Mouse (Mus musculus) CD4-positive, CD25-positive, alpha-beta regulatory T cell, adult 2 months (primary cell): ENCODE results near the gene Trpc6.

Experiments
- DNase-seq: peaks from one replicate; pipeline ENCODE4 v3.0.0-alpha.2; 2012; ENCODE audit warnings: low read depth, low spot score

The Trpc6 gene

DNA sequence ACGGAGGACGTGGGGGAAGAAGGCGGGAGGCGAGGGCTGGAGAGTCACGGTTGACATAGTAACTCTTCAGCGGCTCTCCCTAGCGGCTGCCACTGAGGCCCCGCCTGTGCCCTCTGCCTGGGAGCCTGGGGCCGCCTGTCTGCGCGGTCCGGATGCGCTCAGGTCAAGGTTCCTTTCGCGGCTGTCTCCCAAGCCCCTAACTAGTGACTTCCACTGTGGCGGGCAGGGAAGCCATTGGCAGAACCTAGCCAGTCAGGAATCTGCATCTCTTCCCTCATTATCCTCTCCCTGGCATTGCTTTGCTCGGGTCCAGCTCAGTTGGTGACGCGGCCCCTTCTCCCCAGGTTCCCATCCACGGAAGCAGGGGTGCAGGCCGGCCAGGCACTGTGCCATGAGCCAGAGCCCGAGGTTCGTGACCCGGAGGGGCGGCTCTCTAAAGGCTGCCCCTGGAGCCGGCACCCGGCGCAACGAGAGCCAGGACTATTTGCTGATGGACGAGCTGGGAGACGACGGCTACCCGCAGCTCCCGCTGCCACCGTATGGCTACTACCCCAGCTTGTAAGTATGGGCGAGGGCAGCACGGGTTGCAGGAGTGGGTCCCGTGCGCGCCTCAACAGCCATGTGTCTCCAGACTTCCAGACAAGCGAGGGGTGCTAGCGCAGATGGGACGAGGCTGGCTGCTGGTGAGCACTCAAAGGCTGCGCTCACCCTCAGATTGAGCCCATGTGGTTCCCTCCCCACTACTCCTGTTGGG lies at the start of gene Trpc6:
Trpc6 (plus strand) TSS at position 102 of the 754 bp plus-strand sequence.
- no peak for DNase-seq

DNA sequence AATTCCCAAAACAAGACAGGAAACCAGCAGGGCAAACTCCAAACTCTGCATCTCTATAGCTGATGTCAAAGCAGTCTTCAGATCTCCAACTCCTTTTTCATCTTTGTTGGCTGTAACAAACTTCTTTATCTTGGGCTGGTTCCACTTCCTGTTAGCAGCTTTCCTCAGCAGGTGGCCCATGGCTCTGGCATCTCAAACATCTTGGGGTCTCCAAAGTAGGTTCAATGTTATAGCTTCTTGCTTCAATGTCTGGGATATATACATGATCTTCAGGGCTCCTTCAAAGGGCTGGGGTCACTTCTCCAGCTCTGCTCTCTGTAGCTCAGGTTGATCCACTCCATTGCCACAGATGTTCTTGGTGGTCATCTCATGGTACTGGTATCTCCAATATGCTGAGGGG lies 23.0 kb upstream of the Trpc6 start:
- DNase-seq = no peak

DNA sequence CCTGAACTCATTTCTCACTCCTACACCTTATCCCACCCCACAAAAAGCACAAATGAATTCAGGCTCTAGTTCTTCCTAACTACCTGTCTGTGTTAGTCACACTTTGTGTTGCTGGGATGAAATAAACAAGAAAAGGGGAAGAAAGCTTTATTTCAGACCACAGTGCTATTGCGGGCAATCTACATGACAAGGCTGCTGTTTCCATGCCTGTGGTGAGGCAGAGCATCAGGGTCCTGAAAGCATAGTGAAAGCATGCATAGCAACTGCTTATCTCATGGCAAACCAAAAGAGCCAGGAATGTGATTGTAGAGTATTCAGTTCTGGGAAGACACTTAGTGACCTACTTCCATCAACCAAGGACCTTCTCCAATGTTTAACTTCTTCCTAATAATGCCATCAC lies 10.3 kb upstream of the Trpc6 start:
- no peak for DNase-seq

DNA sequence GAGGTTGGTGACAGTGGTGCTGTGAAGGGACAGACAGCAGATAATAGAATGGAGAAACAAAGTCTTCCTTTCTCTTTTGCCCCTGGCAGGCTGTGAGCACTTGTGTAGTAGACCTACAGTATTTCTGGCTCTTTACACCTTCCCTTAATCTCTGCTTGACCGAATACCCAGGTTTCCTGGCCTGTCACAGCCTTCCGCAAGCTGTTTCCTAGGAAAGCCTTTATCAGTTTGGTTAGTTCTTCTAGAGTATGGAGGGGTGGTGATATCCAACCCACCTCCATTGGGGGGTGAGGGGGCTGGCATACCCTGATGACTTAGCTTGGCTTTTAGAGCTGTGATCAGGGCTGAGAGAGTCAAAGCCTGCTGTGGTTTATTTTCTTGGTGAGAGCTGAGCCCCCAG lies 1.3 kb downstream of the Trpc6 start:
- DNase-seq = no peak

DNA sequence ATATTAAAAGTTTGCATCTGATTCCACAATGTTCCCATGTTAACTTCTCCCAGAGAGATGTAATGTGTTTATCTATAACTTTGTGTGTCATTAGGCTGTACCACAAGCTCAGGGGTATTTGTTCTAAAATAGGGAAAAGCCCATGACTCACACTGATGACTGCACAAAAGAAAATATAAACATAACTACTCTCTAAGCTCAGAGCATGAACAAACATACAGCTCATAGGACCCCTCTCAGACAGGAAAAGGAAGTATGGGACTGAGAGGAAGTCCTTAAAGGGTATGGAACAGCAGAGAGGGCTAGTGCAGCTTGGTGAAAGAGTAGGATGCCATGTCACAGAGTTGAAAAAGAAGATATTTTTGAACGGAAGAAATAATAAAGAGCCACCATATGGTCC lies 14.6 kb downstream of the Trpc6 start:
- DNase-seq = no peak

DNA sequence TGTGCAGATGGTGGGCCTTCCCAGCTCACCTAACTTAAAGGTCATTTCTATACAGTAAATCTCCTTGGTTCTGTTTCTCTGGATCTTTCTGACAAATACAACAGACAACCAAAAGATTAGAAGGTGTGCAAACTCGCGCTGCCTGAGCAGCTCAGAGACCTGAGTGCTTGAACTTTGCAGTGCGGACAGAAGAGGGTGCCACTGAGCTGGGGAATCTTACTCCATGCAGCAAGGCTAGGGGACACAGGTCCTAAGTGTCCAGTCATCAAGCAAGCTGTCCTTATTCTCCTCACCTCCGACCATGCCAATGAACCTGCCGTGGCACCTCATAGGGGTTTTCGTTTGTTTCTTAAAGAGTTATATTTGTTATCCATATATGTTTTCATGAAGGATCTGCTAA lies 48.7 kb downstream of the Trpc6 start:
- DNase-seq = no peak

DNA sequence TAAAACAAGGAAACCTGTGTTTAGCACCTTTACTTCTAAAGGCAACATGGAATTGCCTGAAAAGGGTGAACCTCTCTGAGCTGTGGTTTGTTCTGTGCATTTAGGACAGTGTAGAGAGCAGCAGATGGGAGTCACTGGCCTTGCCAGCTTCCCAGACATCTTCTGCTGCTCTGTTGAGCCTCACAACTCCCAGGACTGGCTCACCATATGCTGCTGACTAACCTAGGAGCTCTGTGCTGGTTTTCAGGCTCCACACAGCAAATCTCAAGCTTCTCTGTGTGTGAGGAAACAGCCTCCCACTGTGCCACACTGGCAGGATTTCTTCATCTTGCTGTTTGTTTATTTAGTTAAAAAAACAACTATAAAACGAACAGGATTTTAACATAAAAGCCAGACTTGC lies 53.1 kb downstream of the Trpc6 start:
- no peak for DNase-seq

DNA sequence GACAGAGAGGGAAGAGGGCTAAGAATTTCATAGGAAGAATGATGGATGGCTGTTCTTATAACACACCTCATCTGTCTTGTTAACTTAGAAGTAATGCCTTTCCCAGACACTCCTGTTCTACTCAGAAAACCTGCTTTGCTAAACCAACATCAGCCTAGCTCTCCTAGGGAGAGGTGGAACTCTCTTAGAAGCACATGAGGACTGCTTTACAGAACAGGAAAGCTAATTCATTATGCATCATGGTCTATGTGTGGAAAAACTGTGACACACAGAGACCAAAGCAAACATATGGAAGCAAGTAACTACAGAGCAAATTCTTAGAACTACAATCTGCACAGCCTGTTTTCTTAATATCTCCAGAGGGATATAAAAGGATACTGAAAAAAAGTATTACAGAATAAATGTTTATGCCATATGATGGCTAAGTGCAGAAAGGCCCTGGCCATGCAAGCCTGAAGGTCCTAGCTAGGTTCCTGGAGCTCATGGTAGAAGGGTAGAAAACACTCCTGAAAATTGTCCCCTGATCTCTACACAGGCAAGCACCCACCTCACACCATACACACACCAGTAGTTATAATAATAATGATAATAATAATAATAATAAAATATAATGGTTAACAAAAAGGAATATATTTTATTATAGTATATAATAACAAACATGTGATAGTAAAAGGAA lies 63.0 kb downstream of the Trpc6 start:
- no peak for DNase-seq

DNA sequence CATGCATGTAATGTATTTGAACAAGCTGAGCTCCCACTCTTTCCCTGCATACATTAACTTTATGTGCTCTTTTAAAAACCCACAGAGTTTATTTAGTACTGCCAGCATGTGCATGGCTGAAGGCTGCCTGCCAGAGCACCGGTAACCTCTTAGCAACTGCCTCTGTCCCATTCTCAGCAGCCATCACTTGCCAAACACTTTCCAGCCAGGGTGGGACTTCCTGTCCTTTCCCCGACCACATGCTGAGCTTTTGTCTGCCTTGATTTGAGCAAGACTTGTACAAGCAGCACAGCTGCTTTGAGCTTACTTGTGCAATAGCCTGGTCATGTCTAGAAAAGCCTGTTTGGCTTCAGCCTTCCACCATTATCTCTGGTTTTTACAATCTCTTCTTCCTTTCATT lies 90.4 kb downstream of the Trpc6 start:
- DNase-seq = no peak

DNA sequence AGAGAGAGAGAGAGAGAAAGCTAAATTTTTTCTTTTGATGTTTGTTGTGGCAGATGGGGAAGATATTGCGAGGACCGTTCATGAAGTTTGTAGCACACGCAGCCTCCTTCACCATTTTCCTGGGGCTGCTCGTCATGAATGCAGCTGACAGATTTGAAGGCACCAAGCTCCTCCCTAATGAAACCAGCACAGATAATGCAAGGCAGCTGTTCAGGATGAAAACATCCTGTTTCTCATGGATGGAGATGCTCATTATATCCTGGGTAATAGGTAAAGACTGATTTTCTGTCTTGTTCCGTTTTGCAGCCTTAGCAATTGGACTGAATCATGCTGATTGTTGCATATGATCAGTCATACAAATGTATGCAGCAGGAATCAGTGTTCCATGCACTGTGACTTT lies 99.5 kb downstream of the Trpc6 start:
- DNase-seq = no peak

DNA sequence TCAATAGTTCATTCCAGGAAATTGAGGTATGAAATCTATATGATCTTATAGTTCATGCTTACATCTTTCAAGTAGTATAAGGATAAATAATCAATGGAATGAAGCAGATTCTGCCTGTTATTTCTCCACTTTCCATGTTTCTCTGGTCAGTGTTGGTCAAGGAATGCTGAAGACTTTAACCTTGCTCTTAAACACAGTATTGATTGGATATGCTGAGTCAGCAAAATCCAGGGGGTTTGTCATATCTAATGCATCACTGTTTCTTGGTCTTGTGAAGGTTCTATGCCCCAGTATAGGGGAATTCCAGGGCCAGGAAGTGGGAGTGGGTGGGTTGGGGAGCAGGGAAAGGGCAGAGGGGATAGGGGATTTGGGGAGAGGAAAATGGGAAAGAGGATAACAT lies 111.4 kb downstream of the Trpc6 start:
- DNase-seq = no peak

DNA sequence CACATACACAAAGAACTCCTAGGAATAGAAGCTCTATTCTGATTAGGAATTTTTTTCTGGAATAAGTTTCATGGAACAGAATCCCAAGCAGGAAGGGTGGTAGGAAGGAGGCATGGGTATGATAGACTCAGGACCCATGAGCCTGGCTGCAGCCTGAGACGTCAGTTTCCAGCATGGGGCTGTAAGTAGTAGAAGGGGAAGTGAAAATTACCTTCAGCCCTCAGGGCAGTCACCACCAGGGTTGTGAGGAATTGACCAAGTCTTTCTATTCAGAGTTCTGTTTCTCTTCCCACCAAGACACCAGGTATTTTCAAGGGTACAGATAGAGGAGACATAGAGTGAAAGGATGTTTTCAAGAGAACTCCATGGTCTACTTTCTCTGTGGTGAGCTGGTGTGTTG lies 129.0 kb downstream of the Trpc6 start:
- no peak for DNase-seq

DNA sequence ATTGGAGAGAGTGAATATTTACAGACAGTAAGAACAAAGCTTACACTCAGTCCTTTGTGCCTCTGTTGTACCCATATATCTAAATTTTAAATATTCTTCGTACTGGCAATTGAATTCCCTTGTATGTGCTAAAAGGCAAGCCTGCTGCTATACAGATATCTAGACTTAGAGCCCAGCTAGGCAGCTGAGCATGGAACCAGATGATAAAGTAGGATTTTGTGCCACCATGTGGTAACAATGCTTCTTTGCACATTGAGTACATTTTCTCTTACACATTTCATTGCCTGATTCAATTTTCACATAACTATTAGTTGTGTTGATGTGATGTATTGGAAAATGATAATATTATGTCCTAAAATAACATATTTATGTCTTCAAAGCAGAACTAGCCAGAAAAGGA lies 132.7 kb downstream of the Trpc6 start:
- no peak for DNase-seq

DNA sequence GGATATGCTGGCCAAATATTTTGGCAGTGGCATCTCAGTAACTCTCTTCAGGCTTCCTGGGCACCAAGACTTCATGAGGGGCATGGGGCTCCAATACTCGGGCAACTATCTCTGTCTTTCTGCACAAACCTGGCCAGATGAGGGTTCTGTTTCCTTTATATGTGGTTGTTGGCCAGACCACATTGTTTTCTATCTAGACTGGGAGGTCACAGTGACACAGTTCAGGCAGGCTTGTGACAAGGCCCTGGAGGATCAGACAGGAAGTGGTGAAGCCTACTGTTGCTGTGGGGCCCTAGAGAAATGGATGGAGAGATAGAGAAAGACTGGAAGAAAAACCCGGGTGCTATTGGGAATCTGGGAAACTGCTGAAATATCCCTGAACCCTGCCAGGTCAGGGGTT lies 149.2 kb downstream of the Trpc6 start:
- DNase-seq = no peak

DNA sequence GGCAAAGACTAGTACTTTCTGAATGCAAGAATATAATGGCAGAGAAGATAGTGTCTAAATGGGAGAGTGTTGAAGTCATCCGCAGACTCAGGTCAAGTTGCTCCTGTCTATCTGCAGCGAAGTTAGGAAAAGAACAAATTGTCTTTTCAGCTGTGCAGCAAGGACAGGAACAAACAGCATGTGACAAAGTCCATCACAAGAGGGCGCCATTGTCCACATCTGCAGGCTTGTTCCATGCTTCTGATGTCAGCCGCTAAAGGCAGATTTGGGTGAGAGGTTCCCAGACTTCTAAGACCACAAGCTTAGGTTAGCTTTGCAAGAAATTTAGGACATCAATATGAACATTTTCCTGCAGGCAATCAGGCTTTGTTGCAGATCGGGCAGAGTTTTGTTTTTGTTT lies 156.7 kb downstream of the Trpc6 start:
- peak; percentile 20 for DNase-seq

DNA sequence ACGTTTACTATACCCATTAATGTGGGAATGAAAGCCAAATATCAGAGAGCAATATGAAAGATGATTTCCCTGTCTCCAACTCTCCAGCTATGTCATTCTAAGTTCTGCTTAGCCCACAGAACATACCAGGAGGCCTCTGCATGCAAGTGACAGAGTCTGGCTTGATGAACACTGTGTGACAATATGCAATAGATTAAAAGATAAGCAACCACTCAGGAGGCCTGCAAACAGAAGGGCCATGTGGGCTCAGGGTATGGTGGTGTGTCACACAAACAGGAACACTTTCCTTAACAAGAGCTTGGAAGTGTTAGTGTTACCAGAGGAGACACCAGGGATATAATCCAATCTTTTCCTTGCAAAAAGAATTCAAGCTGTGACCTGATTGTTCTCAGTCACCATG lies 159.6 kb downstream of the Trpc6 start:
- DNase-seq = no peak

DNA sequence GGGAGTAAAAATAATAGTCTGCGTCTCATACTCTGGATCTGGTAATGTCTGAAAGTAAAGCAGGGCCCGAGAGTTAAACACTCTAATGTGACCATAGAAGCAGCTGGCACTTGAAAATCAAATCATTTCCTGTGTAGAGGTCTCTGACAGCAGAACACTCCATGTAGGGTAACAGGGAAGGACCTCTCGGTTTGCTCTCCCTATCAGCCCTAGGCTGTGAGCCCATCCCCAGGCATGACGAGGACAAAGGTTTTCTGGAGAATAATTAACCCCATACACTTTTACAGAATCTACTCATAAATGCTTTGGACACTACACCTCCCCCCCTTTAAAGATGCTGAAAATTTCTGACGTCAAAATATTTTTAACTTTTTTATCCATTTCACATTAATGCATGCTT lies 160.0 kb downstream of the Trpc6 start:
- no peak for DNase-seq

DNA sequence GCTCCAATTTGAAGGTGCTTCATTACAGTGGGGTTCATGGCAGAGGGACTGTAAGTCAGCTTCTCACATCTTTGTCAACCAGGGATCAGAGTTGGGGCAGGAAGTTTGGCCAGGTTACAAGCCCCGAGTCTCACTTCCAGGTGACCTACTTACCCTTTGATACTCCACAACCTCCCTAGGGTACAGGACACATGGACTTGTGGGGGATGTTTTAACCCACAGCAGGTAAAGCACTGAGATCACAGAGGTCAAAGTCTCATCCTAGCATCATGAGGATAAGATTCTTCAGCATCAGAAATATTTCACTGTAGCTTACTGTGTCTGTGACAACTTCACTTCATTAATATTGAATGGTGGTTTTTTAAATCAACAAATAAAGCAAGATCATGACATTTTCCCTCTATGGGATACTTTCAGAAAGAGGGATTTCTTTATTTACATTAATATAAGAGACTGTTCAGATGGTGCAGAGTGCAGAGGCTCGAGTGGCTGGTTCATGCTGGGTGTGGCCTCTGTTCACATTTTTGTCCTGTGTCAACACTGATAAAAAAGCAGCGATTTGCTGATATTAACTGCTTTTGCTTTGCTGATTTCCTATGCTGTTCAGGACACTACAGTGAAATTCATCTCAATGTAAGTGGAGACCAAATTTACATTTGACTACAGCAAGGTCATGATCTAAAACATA lies 166.3 kb downstream of the Trpc6 start:
- DNase-seq = no peak

DNA sequence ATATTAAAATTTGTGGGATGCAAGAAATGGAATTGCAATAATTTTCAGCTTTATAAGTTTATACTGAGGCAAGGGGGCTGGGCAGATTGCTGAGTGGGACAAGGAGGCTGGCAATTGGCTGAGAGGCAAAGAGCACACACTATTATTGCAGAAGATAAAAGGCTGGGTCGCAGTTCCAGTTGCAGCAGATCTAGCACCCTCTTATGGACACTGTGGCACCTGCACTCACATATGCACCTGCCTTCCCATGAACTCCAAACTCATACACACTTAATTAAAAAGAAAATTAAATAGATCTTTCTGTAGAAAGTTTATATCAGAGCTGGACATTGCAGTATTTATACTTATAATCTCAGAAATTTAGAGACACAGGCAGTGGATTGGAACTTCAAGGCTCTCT lies 175.1 kb downstream of the Trpc6 start:
- DNase-seq = no peak

DNA sequence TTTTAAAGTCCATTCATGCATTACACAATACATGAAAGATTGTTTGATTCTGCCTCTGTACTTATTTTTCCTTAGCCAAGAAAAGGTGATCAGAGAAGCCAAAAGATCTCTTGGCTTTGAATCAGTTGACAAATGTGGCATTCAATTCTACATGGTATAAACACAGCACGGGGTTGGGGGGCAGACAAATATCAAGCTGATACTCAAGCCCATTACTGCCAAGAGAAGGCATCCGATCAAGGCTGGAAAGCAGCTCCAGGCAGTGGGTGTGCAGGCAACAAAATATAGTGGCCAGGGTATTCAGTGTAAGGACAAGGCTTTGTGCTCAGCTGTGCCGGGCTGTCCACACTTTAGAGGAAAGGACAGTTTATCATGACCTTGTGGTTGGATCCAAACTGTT lies 185.1 kb downstream of the Trpc6 start:
- DNase-seq = no peak
